Mouse (Mus musculus) G1E (cell line): ENCODE data around the gene Znfx1.

ENCODE experiments used
- CTCF ChIP-seq: IDR thresholded peaks from 2 replicates; pipeline ENCODE4 v1.5.1; 2012; ENCODE audit warnings: low read depth, low read length, inconsistent platforms, mixed read lengths
- GATA1 ChIP-seq: IDR thresholded peaks from 2 replicates; pipeline ENCODE4 v1.6.1; 2012; ENCODE audit warnings: borderline replicate concordance, low read length, inconsistent platforms, mixed read lengths
- GATA2 ChIP-seq: IDR thresholded peaks from 2 replicates; pipeline ENCODE4 v1.6.1; 2012; ENCODE audit warnings: low read depth, low read length, inconsistent platforms, borderline replicate concordance
- TAL1 ChIP-seq: conservative IDR thresholded peaks from 2 replicates; pipeline ENCODE4 v1.6.1; 2012; ENCODE audit warnings: low read depth, low read length, inconsistent platforms, mixed read lengths

DNA sequence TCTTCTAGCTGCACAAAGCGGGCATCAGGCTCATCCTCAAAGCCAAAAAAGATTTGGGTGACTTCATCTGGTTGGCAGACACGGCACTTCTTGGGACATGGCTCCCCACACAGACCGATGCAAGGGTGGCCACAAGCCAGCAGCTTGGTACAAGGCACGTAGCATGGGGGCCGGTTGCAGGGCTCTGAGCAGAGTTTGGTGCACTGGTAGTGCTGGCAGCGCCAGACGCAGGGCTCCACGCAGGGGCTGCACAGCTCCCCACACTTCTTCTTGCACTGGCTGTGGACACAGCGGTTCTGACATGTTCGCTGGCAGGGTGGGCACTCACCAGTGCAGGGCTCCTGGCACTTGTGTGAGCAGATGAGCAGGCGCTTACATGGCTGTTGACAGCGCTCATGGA is 25.1 kb downstream of the Znfx1 start:
- TF ChIP-seq GATA1 (no peak), TAL1 (no peak), CTCF (no peak), GATA2 (no peak)
